Mouse (Mus musculus) heart, embryonic 14.5 days (tissue): ENCODE measurements around the gene Opcml. TPM values are rescaled to one million over a fixed set of nuclear protein-coding genes. Genes with fewer than 3 reads are reported as not detected.

Experiments used
- ATAC-seq: fragments of 200-750 bp; cut with Nextera tagmentation; 2 replicates; pipeline ENCODE4 v1.8.0; 2017; ENCODE audit warnings: low read depth, moderate TSS enrichment; ENCODE audit not compliant: insufficient number of reproducible peaks, insufficient read depth, low FRiP score
- H3K27ac ChIP-seq, 2 experiments: fragments of 200-500 bp in 1 of 2; fragments of 300-500 bp in 1 of 2; sonication (generic) in 1 of 2; replicated peaks in 1 of 2; 2 replicates each; pipeline ENCODE4 v1.5.1; 2012 to 2014; ENCODE audit warnings: low read depth in 2 of 2, low read length in 2 of 2, control low read depth in 1 of 2, mild to moderate bottlenecking in 1 of 2, mixed read lengths in 1 of 2; ENCODE audit not compliant: control insufficient read depth in 1 of 2, insufficient read depth in 1 of 2
- H3K27me3 ChIP-seq: fragments of 300-500 bp; sonication (generic); 2 replicates; pipeline ENCODE4 v1.6.1; 2014; ENCODE audit warnings: mild to moderate bottlenecking, low read length, control low read depth; ENCODE audit not compliant: control insufficient read depth, insufficient read depth
- H3K36me3 ChIP-seq: fragments of 300-500 bp; sonication (generic); 2 replicates; pipeline ENCODE4 v1.6.1; 2014; ENCODE audit warnings: mild to moderate bottlenecking, control low read depth, low read length, mixed read lengths; ENCODE audit not compliant: control insufficient read depth, insufficient read depth
- H3K4me1 ChIP-seq, 2 experiments: fragments of 200-500 bp in 1 of 2; fragments of 300-500 bp in 1 of 2; sonication (generic) in 1 of 2; 2 replicates each; pipeline ENCODE4 v1.6.1; 2012 to 2014; ENCODE audit warnings: low read length in 2 of 2, control low read depth in 1 of 2, mixed read lengths in 1 of 2; ENCODE audit not compliant: control insufficient read depth in 2 of 2, insufficient read depth in 2 of 2
- H3K4me2 ChIP-seq: fragments of 300-500 bp; sonication (generic); 2 replicates; pipeline ENCODE4 v1.6.1; 2014; ENCODE audit warnings: mild to moderate bottlenecking, low read length
- H3K4me3 ChIP-seq, 2 experiments: fragments of 200-500 bp in 1 of 2; fragments of 300-500 bp in 1 of 2; sonication (generic) in 1 of 2; 2 replicates each; pipeline ENCODE4 v1.5.1; 2012 to 2014; ENCODE audit warnings: low read length in 2 of 2, mild to moderate bottlenecking in 2 of 2, control low read depth in 1 of 2, low read depth in 1 of 2, moderate library complexity in 1 of 2; ENCODE audit not compliant: control insufficient read depth in 1 of 2, insufficient read depth in 1 of 2
- H3K9ac ChIP-seq: fragments of 300-500 bp; sonication (generic); 2 replicates; pipeline ENCODE4 v1.6.1; 2014; ENCODE audit warnings: mild to moderate bottlenecking, low read length
- H3K9me3 ChIP-seq: fragments of 300-500 bp; sonication (generic); 2 replicates; pipeline ENCODE4 v1.6.1; 2016; ENCODE audit warnings: low read length, control low read depth; ENCODE audit not compliant: control insufficient read depth
- WGBS: fragments of 180-500 bp; shearing (Covaris S2); extraction: QIAGEN DNeasy Blood & Tissue Kit; methylation state at CpG from one replicate; pipeline ENCODE4 v1.1.7; 2014; 5-methylcytosine and 5-hydroxymethylcytosine counted together
- polyA plus RNA-seq: library from polyadenylated mRNA; unstranded; fragments of >200 nt; fragmentation: Nextera tagmentation; extraction: Ambion mirVana; gene quantifications from 2 replicates; pipeline ENCODE4 v1.2.1, GENCODE M21; 2014

Gene Opcml
- polyA plus RNA-seq, 1 experiment from 2014 or later, result 1.6 TPM

- no peaks in the 10 kb centered on the region for H3K27me3 ChIP-seq
- no peak overlapping the region for H3K9ac ChIP-seq
- no peak for ATAC-seq
- H3K9me3 ChIP-seq, result no peaks in the 10 kb centered on the region
- no peaks in the 10 kb centered on the region for H3K36me3 ChIP-seq
- WGBS, result 31% methylated on average over 3 of the region's 3 CpGs
- no peak overlapping the region for H3K4me2 ChIP-seq
- no peak overlapping the region for H3K27ac ChIP-seq
- no peak overlapping the region for H3K4me3 ChIP-seq
- peaks cover 4 to 13% of the 10 kb centered on the region in 2 experiments for H3K4me1 ChIP-seq
Measured at GRCm38 (mm10) chr9:28281025-28281424, 490.4 kb downstream of the Opcml start.

- no peak for ATAC-seq
- Histone ChIP-seq H3K4me3 (no peak overlapping the region), H3K9me3 (no peaks in the 10 kb centered on the region), H3K4me1 (peaks cover 4 to 13% of the 10 kb centered on the region in 2 experiments), H3K36me3 (no peaks in the 10 kb centered on the region), H3K27ac (0 out of 4 replicates have a peak overlapping the region, but pooled peaks of 1 of the 2 experiments have one; percentile 6), H3K9ac (no peak overlapping the region), H3K27me3 (no peaks in the 10 kb centered on the region), H3K4me2 (no peak overlapping the region)
- WGBS, result 27% methylated on average over 3 of the region's 3 CpGs
Measured at GRCm38 (mm10) chr9:28281571-28281970, 491.0 kb downstream of the Opcml start.

- Histone ChIP-seq H3K9me3 (no peaks in the 10 kb centered on the region), H3K9ac (no peak overlapping the region), H3K4me3 (no peak overlapping the region), H3K4me1 (peaks cover 12 to 19% of the 10 kb centered on the region in 2 experiments), H3K27ac (no peak overlapping the region), H3K36me3 (no peaks in the 10 kb centered on the region), H3K4me2 (no peak overlapping the region), H3K27me3 (no peaks in the 10 kb centered on the region)
- no peak for ATAC-seq
- 81% methylated on average over 3 of the region's 3 CpGs for WGBS
Measured at GRCm38 (mm10) chr9:28285016-28285415, 494.4 kb downstream of the Opcml start.

GRCm38 (mm10) chr9:28286384-28286783, 495.8 kb downstream of the Opcml start:
- 83% methylated on average over 7 of the region's 7 CpGs for WGBS
- no peak for ATAC-seq
- Histone ChIP-seq H3K27me3 (no peaks in the 10 kb centered on the region), H3K4me2 (no peak overlapping the region), H3K27ac (no peak overlapping the region), H3K9ac (no peak overlapping the region), H3K36me3 (no peaks in the 10 kb centered on the region), H3K9me3 (no peaks in the 10 kb centered on the region), H3K4me1 (peaks cover 10 to 14% of the 10 kb centered on the region in 2 experiments), H3K4me3 (no peak overlapping the region)

GRCm38 (mm10) chr9:28287485-28287884, 496.9 kb downstream of the Opcml start:
- 75% methylated on average over 2 of the region's 2 CpGs for WGBS
- no peak for ATAC-seq
- H3K4me3 ChIP-seq, result no peak overlapping the region

GRCm38 (mm10) chr9:28289696-28290330, 499.2 kb downstream of the Opcml start:
- 24% methylated on average over 1 of the region's 1 CpGs for WGBS
- Histone ChIP-seq H3K27ac (no peak overlapping the region), H3K27me3 (no peaks in the 10 kb centered on the region)

More at GRCm38 (mm10) chr9:28287485-28287884, 496.9 kb downstream of the Opcml start:
- Histone ChIP-seq H3K27me3 (no peaks in the 10 kb centered on the region), H3K9ac (no peak overlapping the region), H3K4me1 (peaks cover 6 to 8% of the 10 kb centered on the region in 2 experiments; a peak in 3 of 4 replicates), H3K27ac (no peak overlapping the region), H3K4me2 (no peak overlapping the region), H3K36me3 (no peaks in the 10 kb centered on the region), H3K9me3 (no peaks in the 10 kb centered on the region)

GRCm38 (mm10) chr9:28303659-28304058, 513.1 kb downstream of the Opcml start:
- 79% methylated on average over 8 of the region's 8 CpGs for WGBS
- ATAC-seq, result no peak
- Histone ChIP-seq H3K36me3 (no peaks in the 10 kb centered on the region), H3K4me1 (no peaks in the 10 kb centered on the region), H3K4me3 (no peak overlapping the region), H3K27ac (no peak overlapping the region), H3K9me3 (no peaks in the 10 kb centered on the region), H3K4me2 (no peak overlapping the region), H3K27me3 (no peaks in the 10 kb centered on the region), H3K9ac (no peak overlapping the region)

More at GRCm38 (mm10) chr9:28289696-28290330, 499.2 kb downstream of the Opcml start:
- Histone ChIP-seq H3K4me2 (no peak overlapping the region), H3K9ac (no peak overlapping the region), H3K36me3 (no peaks in the 10 kb centered on the region), H3K4me3 (no peak overlapping the region), H3K4me1 (peaks cover 6 to 8% of the 10 kb centered on the region in 2 experiments; a peak in 3 of 4 replicates), H3K9me3 (0 out of 2 replicates have a peak, but pooled peaks cover 3% of the 10 kb centered on the region)
- ATAC-seq, result no peak
